In the genomic region with DNA sequence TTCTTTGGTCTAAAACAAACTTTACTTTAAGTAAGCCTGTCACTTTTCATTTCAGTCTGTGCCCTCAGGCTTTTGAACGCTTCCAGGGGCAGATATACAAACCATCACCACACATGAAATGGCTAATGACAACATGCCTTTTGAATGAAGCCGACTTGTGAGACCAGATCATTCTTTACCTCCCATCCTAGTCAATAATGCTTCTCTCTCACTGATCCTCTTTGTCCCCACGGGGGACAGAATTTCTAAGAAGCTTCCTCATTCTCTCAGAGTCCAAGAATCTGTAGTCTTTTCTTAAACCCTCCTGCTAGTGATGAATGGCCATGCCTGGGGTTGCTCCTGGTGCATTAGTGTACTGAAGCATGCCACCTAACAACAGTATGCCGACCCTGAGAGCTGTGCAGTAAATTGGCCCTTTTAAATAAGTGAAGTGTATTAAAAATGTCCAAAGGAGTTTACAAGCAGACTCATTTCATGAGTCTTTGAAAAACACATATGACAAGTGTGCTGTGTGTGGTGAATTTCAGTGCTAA, we compare ENCODE assay signal across 23 mouse cellular contexts.
DNase-seq lines count a peak whose midpoint lies in the region; ATAC-seq lines count a peak whose summit lies in the region.
"Had no signal": no experiment of that assay in that cellular context is flagged by ENCODE, and none has a peak within 500 bp of the region (broad histone marks: within the 10 kb centered on the region; RNA-seq: fewer than 3 reads in every experiment).

No protein-coding gene starts in this region.

- 10% methylated on average over 4 of the region's 4 CpGs for WGBS in hindbrain, embryonic 11.5 days
- WGBS in hindbrain, embryonic 16.5 days, result 7% methylated on average over 4 of the region's 4 CpGs
- WGBS in neural tube, embryonic 12.5 days, result 13% methylated on average over 4 of the region's 4 CpGs
- 9% methylated on average over 4 of the region's 4 CpGs for WGBS in neural tube, embryonic 15.5 days

- H3K27ac ChIP-seq in hindbrain, embryonic 11.5 days (ENCODE audit: low read depth, low read length), result no peak overlapping the region
- H3K27ac ChIP-seq in hindbrain, embryonic 16.5 days (ENCODE audit: low read depth, low read length), result no peak overlapping the region
- no peak overlapping the region for H3K27ac ChIP-seq in neural tube, embryonic 12.5 days
- no peak overlapping the region for H3K27ac ChIP-seq in neural tube, embryonic 15.5 days (replicated peaks)
- H3K27ac ChIP-seq: heart, embryonic 15.5 days; left cerebral cortex, adult 2 months; limb, embryonic 10.5 days; stomach, embryonic 15.5 days had no signal

- peak; percentile 61; the same call in 1 of the 2 replicates for ATAC-seq in hindbrain, embryonic 11.5 days (ENCODE audit: low FRiP score)
- no peak for ATAC-seq in hindbrain, embryonic 16.5 days
- ATAC-seq in neural tube, embryonic 12.5 days (ENCODE audit: low FRiP score, low read depth), result peak; percentile 66; the same call in 1 of the 2 replicates
- no peak for ATAC-seq in neural tube, embryonic 15.5 days (ENCODE audit: low FRiP score)
- ATAC-seq: inflammation-experienced regulatory T-cells, adult 6 months had no signal

- no peaks in the 10 kb centered on the region for H3K4me1 ChIP-seq in hindbrain, embryonic 11.5 days (replicated peaks; ENCODE audit: control insufficient read depth, insufficient read depth, low read length)
- no peaks in the 10 kb centered on the region for H3K4me1 ChIP-seq in hindbrain, embryonic 16.5 days (ENCODE audit: control insufficient read depth, insufficient read depth, low read depth, low read length)
- peaks cover 7% of the 10 kb centered on the region for H3K4me1 ChIP-seq in neural tube, embryonic 12.5 days
- no peaks in the 10 kb centered on the region for H3K4me1 ChIP-seq in neural tube, embryonic 15.5 days
- H3K4me1 ChIP-seq: heart, embryonic 15.5 days; stomach, embryonic 15.5 days had no signal

- H3K9me3 ChIP-seq in hindbrain, embryonic 11.5 days (ENCODE audit: control insufficient read depth, low read length), result no peaks in the 10 kb centered on the region
- H3K9me3 ChIP-seq in hindbrain, embryonic 16.5 days (ENCODE audit: control insufficient read depth, low read length), result no peaks in the 10 kb centered on the region
- no peaks in the 10 kb centered on the region for H3K9me3 ChIP-seq in neural tube, embryonic 12.5 days
- H3K9me3 ChIP-seq in neural tube, embryonic 15.5 days (replicated peaks), result no peaks in the 10 kb centered on the region
- H3K9me3 ChIP-seq: heart, embryonic 15.5 days; limb, embryonic 10.5 days; stomach, embryonic 15.5 days had no signal

- H3K4me2 ChIP-seq in hindbrain, embryonic 11.5 days (replicated peaks; ENCODE audit: low read depth, low read length), result no peak overlapping the region
- H3K4me2 ChIP-seq in hindbrain, embryonic 16.5 days (ENCODE audit: low read length), result no peak overlapping the region
- H3K4me2 ChIP-seq in neural tube, embryonic 12.5 days (replicated peaks), result no peak overlapping the region
- H3K4me2 ChIP-seq in neural tube, embryonic 15.5 days, result no peak overlapping the region
- H3K4me2 ChIP-seq: heart, embryonic 15.5 days; stomach, embryonic 15.5 days had no signal

- no peak overlapping the region for H3K9ac ChIP-seq in hindbrain, embryonic 11.5 days (ENCODE audit: low read depth, low read length)
- no peak overlapping the region for H3K9ac ChIP-seq in hindbrain, embryonic 16.5 days (ENCODE audit: low read depth, low read length)
- no peak overlapping the region for H3K9ac ChIP-seq in neural tube, embryonic 12.5 days
- no peak overlapping the region for H3K9ac ChIP-seq in neural tube, embryonic 15.5 days (replicated peaks)
- H3K9ac ChIP-seq: heart, embryonic 15.5 days; stomach, embryonic 15.5 days had no signal

- H3K27me3 ChIP-seq in hindbrain, embryonic 11.5 days (ENCODE audit: control insufficient read depth, insufficient read depth, low read length), result no peaks in the 10 kb centered on the region
- H3K27me3 ChIP-seq in hindbrain, embryonic 16.5 days (replicated peaks; ENCODE audit: control insufficient read depth, insufficient read depth, low read length), result no peaks in the 10 kb centered on the region
- H3K27me3 ChIP-seq in neural tube, embryonic 12.5 days (replicated peaks), result no peaks in the 10 kb centered on the region
- no peaks in the 10 kb centered on the region for H3K27me3 ChIP-seq in neural tube, embryonic 15.5 days (replicated peaks)
- H3K27me3 ChIP-seq: heart, embryonic 15.5 days; stomach, embryonic 15.5 days had no signal

- DNase-seq in hindbrain, embryonic 11.5 days (ENCODE audit: low spot score), result no peak
- DNase-seq in embryo, embryonic 9.5 days (ENCODE audit: extremely low spot score), result peak; percentile 18
- DNase-seq in retina, postnatal 1 day, result peak; percentile 49
- no peak for DNase-seq in urinary bladder, postnatal 25 days (ENCODE audit: low spot score)
- DNase-seq in right cerebral cortex, adult 18-20 months, result no peak
- DNase-seq: adrenal gland, adult 8-10 months; cerebellum, adult 9-11 months; gastrocnemius, postnatal 36 days; kidney, adult 2 months; layer of hippocampus, adult 9-11 months; lung, adult 18-20 months; lung, postnatal 14 days; right cerebral cortex, postnatal 25 days; thymus, adult 18-20 months had no signal

- H3K36me3 ChIP-seq in hindbrain, embryonic 11.5 days (ENCODE audit: control insufficient read depth, insufficient read depth, low read length), result no peaks in the 10 kb centered on the region
- no peaks in the 10 kb centered on the region for H3K36me3 ChIP-seq in hindbrain, embryonic 16.5 days (ENCODE audit: control insufficient read depth, insufficient read depth, low read length)
- H3K36me3 ChIP-seq in neural tube, embryonic 12.5 days, result no peaks in the 10 kb centered on the region
- H3K36me3 ChIP-seq in neural tube, embryonic 15.5 days, result no peaks in the 10 kb centered on the region
- H3K36me3 ChIP-seq: heart, embryonic 15.5 days; limb, embryonic 10.5 days; stomach, embryonic 15.5 days had no signal

- no peak overlapping the region for H3K4me3 ChIP-seq in hindbrain, embryonic 11.5 days (ENCODE audit: low read depth, low read length)
- H3K4me3 ChIP-seq in hindbrain, embryonic 16.5 days (ENCODE audit: low read length), result no peak overlapping the region
- no peak overlapping the region for H3K4me3 ChIP-seq in neural tube, embryonic 12.5 days
- H3K4me3 ChIP-seq in neural tube, embryonic 15.5 days (replicated peaks), result no peak overlapping the region
- H3K4me3 ChIP-seq: erythroblast, embryonic 14.5 days; heart, embryonic 15.5 days; left cerebral cortex, adult 2 months; limb, embryonic 10.5 days; stomach, embryonic 15.5 days had no signal

Comparison
In these comparisons a context has a peak if more than half of its experiments do, and no peak if none do; other contexts are left out.
1. ATAC-seq: peak in hindbrain, embryonic 11.5 days (single experiment) and neural tube, embryonic 12.5 days (single experiment); none in hindbrain, embryonic 16.5 days (single experiment) and neural tube, embryonic 15.5 days (single experiment).
2. DNase-seq: peak in embryo, embryonic 9.5 days (single experiment) and retina, postnatal 1 day (single experiment); none in hindbrain, embryonic 11.5 days (single experiment), urinary bladder, postnatal 25 days (single experiment) and right cerebral cortex, adult 18-20 months (single experiment).